Mouse (Mus musculus): ENCODE measurements around the gene Cmc2. TPM values are rescaled to one million over a fixed set of nuclear protein-coding genes. Genes with fewer than 3 reads are reported as not detected.

Cmc2 gene
- polyA plus RNA-seq (2012; rRNA removed), result 10.2 and 11.7 TPM in 2 replicates

GRCm38 (mm10) chr8:116921337-116922059 lies at the start of gene Cmc2, which contains the start of gene Cenpn:
TSS of gene Cmc2 (minus strand) at chr8:116921455.
TSS of gene Cenpn (plus strand) at chr8:116921730.

GRCm38 (mm10) chr8:116943161-116943554 lies 21.9 kb upstream of the Cmc2 start, which contains the start of gene Atmin:
TSS of gene Atmin (plus strand) at chr8:116943393.

Other genes with a start within 250 kb of the Cmc2 start
- gene Cdyl2, start 188.5 kb downstream of the Cmc2 start, polyA plus RNA-seq (2012; rRNA removed), result 2.4 and 2.5 TPM in 2 replicates
- gene Cenpn, start 275 bp upstream of the Cmc2 start, polyA plus RNA-seq (2012; rRNA removed), result 6.6 and 7.8 TPM in 2 replicates
- 21.7 and 21.8 TPM in 2 replicates for gene Atmin, start 21.9 kb upstream of the Cmc2 start, polyA plus RNA-seq (2012; rRNA removed)
- gene 1700030J22Rik, start 57.5 kb upstream of the Cmc2 start, polyA plus RNA-seq (2012; rRNA removed), result 5.9 and 6.9 TPM in 2 replicates
- 55.2 and 64.8 TPM in 2 replicates for gene Gcsh, start 72.1 kb upstream of the Cmc2 start, polyA plus RNA-seq (2012; rRNA removed)
- 0.03 and 0.04 TPM in 2 replicates for gene Pkd1l2, start 161.0 kb upstream of the Cmc2 start, polyA plus RNA-seq (2012; rRNA removed)
- gene Bco1, start 174.4 kb upstream of the Cmc2 start, polyA plus RNA-seq (2012; rRNA removed), result 0.09 and 0.13 TPM in 2 replicates
- 10.8 and 11.1 TPM in 2 replicates for gene Gan, start 236.7 kb upstream of the Cmc2 start, polyA plus RNA-seq (2012; rRNA removed)